ENCODE assay signal across 27 mouse cellular contexts in genomic region chr6:72809522-72810149, GRCm38 (mm10). TPM values are rescaled to one million over a fixed set of nuclear protein-coding genes. Genes with fewer than 3 reads are reported as not detected.
A peak's percentile ranks its signal among the peaks of the same experiment; 100 is the strongest.
DNase-seq lines count a peak whose midpoint lies in the region; ATAC-seq and TF ChIP-seq lines count a peak whose summit lies in the region.
"Had no signal": no experiment of that assay in that cellular context is flagged by ENCODE, and none has a peak within 500 bp of the region (broad histone marks: within the 10 kb centered on the region; RNA-seq: fewer than 3 reads in every experiment).

No protein-coding gene starts in this region.

- no peak for TF ChIP-seq CTCF in C2C12 (IDR thresholded peaks at IDR 0.05; ENCODE audit: control insufficient read depth, insufficient read depth, insufficient read length)

- DNase-seq in liver, embryonic 13.5 days = no peak
- no peak for DNase-seq in B cell, adult 2 months
- no peak for DNase-seq in right cerebral cortex, adult 18-20 months
- DNase-seq in adrenal gland, postnatal 36 days = no peak
- DNase-seq: adrenal gland, postnatal 10 days; cerebellum, adult 11 months; cerebellum, adult 2 months; cerebellum, adult 9-11 months; gastrocnemius, postnatal 36 days; heart, adult 2 months; heart, postnatal 14 days had no signal

- 0 out of 2 replicates have a peak, but pooled peaks cover 3% of the 10 kb centered on the region for H3K4me1 ChIP-seq in liver, embryonic 13.5 days (replicated peaks)
- H3K4me1 ChIP-seq in liver, embryonic 12.5 days = no peaks in the 10 kb centered on the region
- H3K4me1 ChIP-seq: embryonic facial prominence, embryonic 12.5 days; embryonic facial prominence, embryonic 15.5 days; forebrain, embryonic 13.5 days; heart, embryonic 10.5 days had no signal

- H3K79me2 ChIP-seq in C2C12 (ENCODE audit: control insufficient read depth, insufficient read depth) (no peaks in the 10 kb centered on the region), myocyte (ENCODE audit: control insufficient read depth, insufficient read depth) (no peaks in the 10 kb centered on the region)

- peak; percentile 51; the same call in 1 of the 2 replicates for ATAC-seq in liver, embryonic 13.5 days (ENCODE audit: low read depth)
- no peak for ATAC-seq in liver, embryonic 12.5 days
- ATAC-seq in granulocyte monocyte progenitor cell, adult 5-6 weeks (replicated peaks; ENCODE audit: poor library complexity, severe bottlenecking) = peak; percentile 27
- ATAC-seq: activated CD4-positive, CD25-positive, alpha-beta regulatory T cell, adult 4 months; CD4-positive, CD25-positive, alpha-beta regulatory T cell, adult 4 months; forebrain, embryonic 13.5 days; forebrain, embryonic 16.5 days; inflammation-experienced regulatory T-cells, adult 6 months had no signal

- H3ac ChIP-seq in C2C12 (ENCODE audit: control insufficient read depth, insufficient read length, low read depth) (no peak overlapping the region), myocyte (ENCODE audit: control insufficient read depth, insufficient read length) (no peak overlapping the region)

- no peak overlapping the region for H3K27ac ChIP-seq in liver, embryonic 13.5 days
- no peak overlapping the region for H3K27ac ChIP-seq in liver, embryonic 12.5 days
- H3K27ac ChIP-seq: embryonic facial prominence, embryonic 12.5 days; embryonic facial prominence, embryonic 15.5 days; forebrain, embryonic 13.5 days; heart, adult 2 months; heart, embryonic 10.5 days; heart, embryonic 13.5 days; hindbrain, embryonic 14.5 days; hindbrain, postnatal 0 days had no signal

- peak overlapping the region; percentile 26; the same call in 1 of the 2 replicates for H3K9ac ChIP-seq in liver, embryonic 13.5 days
- H3K9ac ChIP-seq in liver, embryonic 12.5 days = no peak overlapping the region
- H3K9ac ChIP-seq: embryonic facial prominence, embryonic 12.5 days; embryonic facial prominence, embryonic 15.5 days; forebrain, embryonic 13.5 days; heart, embryonic 13.5 days; hindbrain, embryonic 14.5 days had no signal

- no peaks in the 10 kb centered on the region for H3K9me3 ChIP-seq in liver, embryonic 13.5 days (replicated peaks)
- no peaks in the 10 kb centered on the region for H3K9me3 ChIP-seq in liver, embryonic 12.5 days (replicated peaks)
- H3K9me3 ChIP-seq: embryonic facial prominence, embryonic 12.5 days; embryonic facial prominence, embryonic 15.5 days; forebrain, embryonic 13.5 days; heart, embryonic 10.5 days; heart, embryonic 13.5 days had no signal

- no peaks in the 10 kb centered on the region for H3K36me3 ChIP-seq in liver, embryonic 13.5 days
- no peaks in the 10 kb centered on the region for H3K36me3 ChIP-seq in liver, embryonic 12.5 days
- H3K36me3 ChIP-seq in C2C12 (ENCODE audit: control insufficient read depth, insufficient read depth) (no peaks in the 10 kb centered on the region), myocyte (ENCODE audit: control insufficient read depth, insufficient read depth) (no peaks in the 10 kb centered on the region)
- H3K36me3 ChIP-seq: embryonic facial prominence, embryonic 12.5 days; embryonic facial prominence, embryonic 15.5 days; heart, embryonic 10.5 days; heart, embryonic 13.5 days had no signal

- H3K79me3 ChIP-seq in C2C12 (ENCODE audit: low read depth) = no peaks in the 10 kb centered on the region

- WGBS in liver, embryonic 13.5 days (ENCODE audit: insufficient replicate concordance) = 56% methylated on average over 4 of the region's 4 CpGs
- 55% methylated on average over 4 of the region's 4 CpGs for WGBS in liver, embryonic 12.5 days (ENCODE audit: insufficient replicate concordance)

- H3K4me3 ChIP-seq in liver, embryonic 13.5 days (replicated peaks) = no peak overlapping the region
- H3K4me3 ChIP-seq in liver, embryonic 12.5 days = no peak overlapping the region
- H3K4me3 ChIP-seq in C2C12 (ENCODE audit: insufficient read depth, poor library complexity, severe bottlenecking) (no peak overlapping the region), myocyte (no peak overlapping the region)
- H3K4me3 ChIP-seq: embryonic facial prominence, embryonic 12.5 days; embryonic facial prominence, embryonic 15.5 days; forebrain, embryonic 13.5 days; heart, adult 2 months; heart, embryonic 10.5 days; heart, embryonic 13.5 days had no signal

- no peaks in the 10 kb centered on the region for H3K27me3 ChIP-seq in liver, embryonic 13.5 days
- no peaks in the 10 kb centered on the region for H3K27me3 ChIP-seq in liver, embryonic 12.5 days (replicated peaks)
- H3K27me3 ChIP-seq in C2C12 (ENCODE audit: control insufficient read depth, insufficient read depth, insufficient read length) (no peaks in the 10 kb centered on the region), myocyte (ENCODE audit: control insufficient read depth, insufficient read depth, insufficient read length) (no peaks in the 10 kb centered on the region)
- H3K27me3 ChIP-seq: embryonic facial prominence, embryonic 12.5 days; embryonic facial prominence, embryonic 15.5 days; forebrain, embryonic 13.5 days; heart, embryonic 13.5 days had no signal

- no peak overlapping the region for H3K4me2 ChIP-seq in liver, embryonic 13.5 days
- no peak overlapping the region for H3K4me2 ChIP-seq in liver, embryonic 12.5 days
- H3K4me2 ChIP-seq in myocyte (ENCODE audit: low read depth) = peak overlapping the region; percentile 32
- H3K4me2 ChIP-seq: embryonic facial prominence, embryonic 12.5 days; embryonic facial prominence, embryonic 15.5 days; forebrain, embryonic 13.5 days; heart, embryonic 13.5 days; hindbrain, embryonic 14.5 days had no signal

- TF ChIP-seq POLR2A in myocyte (IDR thresholded peaks at IDR 0.05; ENCODE audit: insufficient read length, low read depth) = no peak

TF ChIP-seq in C2C12, 6 proteins besides CTCF, POLR2A, EP300 and RAD21:
- peak; percentile 54 for TF ChIP-seq USF1 (IDR thresholded peaks at IDR 0.05; ENCODE audit: low read depth)
- TF ChIP-seq MAX (IDR thresholded peaks at IDR 0.05) = no peak
- no peak for TF ChIP-seq FOSL1 (IDR thresholded peaks at IDR 0.05; ENCODE audit: insufficient read depth, low read length, poor library complexity, severe bottlenecking)
- no peak for TF ChIP-seq MYOD1 (IDR thresholded peaks at IDR 0.05; ENCODE audit: control insufficient read depth, insufficient read length, low read depth)
- TF ChIP-seq MYOG (IDR thresholded peaks at IDR 0.05; ENCODE audit: control insufficient read depth, extremely low read depth, insufficient read length) = no peak
- no peak for TF ChIP-seq CEBPB (IDR thresholded peaks at IDR 0.05; ENCODE audit: low read depth)

TF ChIP-seq in myocyte, 11 proteins besides CTCF, POLR2A, EP300 and RAD21:
- TF ChIP-seq USF1 (IDR thresholded peaks at IDR 0.05; ENCODE audit: low read depth) (peak; percentile 53), MYOG (IDR thresholded peaks at IDR 0.05; ENCODE audit: control insufficient read depth in 1 of 3, insufficient read depth in 1 of 3, insufficient read length in 2 of 3, low read depth in 2 of 3) (peak in 1 of 3 experiments; percentile 41), REST (IDR thresholded peaks at IDR 0.05; ENCODE audit: insufficient read depth, insufficient read length) (no peak), E2F4 (IDR thresholded peaks at IDR 0.05; ENCODE audit: insufficient read depth) (no peak), MYOD1 (IDR thresholded peaks at IDR 0.05; ENCODE audit: control insufficient read depth in 1 of 3, insufficient read length in 2 of 3, low read depth in 2 of 3) (peak in 1 of 3 experiments; percentile 33)

RNA-seq across cellular contexts. Expression of gene Tcf7l1, which starts 20.6 kb away (rescaled TPM):
- polyA plus RNA-seq in liver, embryonic 13.5 days (2015; fragmentation: Nextera tagmentation; extraction: Ambion mirVana) = 3.3 and 4.0 TPM in 2 replicates
- polyA plus RNA-seq in liver, embryonic 12.5 days (2016; fragmentation: Nextera tagmentation; extraction: Ambion mirVana) = 6.7 and 7.8 TPM in 2 replicates
- polyA plus RNA-seq in C2C12 (2012; fragmentation: generic; extraction: Trizol) = 18.3 TPM
- 3.4 TPM in 1 of 2 replicates, not detected in the other for total RNA-seq in granulocyte monocyte progenitor cell, adult 5-6 weeks (2014; fragmentation: Nextera tagmentation)
- 0.26 TPM in 1 of 2 replicates, not detected in the other for total RNA-seq in granulocyte monocyte progenitor cell, adult 5-6 weeks (2017)
- 13.3 TPM for polyA plus RNA-seq in myocyte (2012; fragmentation: generic; extraction: Trizol)
- 10 to 100 TPM; 12.3 to 14.7 TPM for total RNA-seq in adrenal gland, postnatal 36 days (2021)
- total RNA-seq: common myeloid progenitor, adult 5-6 weeks had no signal
